Mouse (Mus musculus) CH12.LX (cell line): ENCODE results near the gene Tbc1d9b. TPM values are rescaled to one million over a fixed set of nuclear protein-coding genes. Genes with fewer than 3 reads are reported as not detected.

Source experiments
- DNase-seq: peaks from one replicate; pipeline ENCODE4 v3.0.0-alpha.2; 2013; ENCODE audit errors: extremely low read depth
- H3K27ac ChIP-seq: 2 replicates; pipeline ENCODE4 v1.5.1; 2012; ENCODE audit warnings: low read depth, mild to moderate bottlenecking, control low read depth, moderate library complexity; ENCODE audit not compliant: insufficient read depth
- H3K27me3 ChIP-seq: replicated peaks from 2 replicates; pipeline ENCODE3; 2012; ENCODE audit warnings: inconsistent platforms
- H3K36me3 ChIP-seq, 2 experiments: replicated peaks in 1 of 2; 2 replicates each; pipeline versions ENCODE3 to v1.6.1; 2012; ENCODE audit warnings: inconsistent platforms in 1 of 2, low read length in 1 of 2, mild to moderate bottlenecking in 1 of 2, mixed read lengths in 1 of 2, moderate library complexity in 1 of 2; ENCODE audit not compliant: control insufficient read depth in 1 of 2, insufficient read depth in 1 of 2
- H3K4me1 ChIP-seq, 2 experiments: 2 replicates each; pipeline ENCODE4 v1.6.1; 2012; ENCODE audit warnings: inconsistent platforms in 1 of 2, moderate library complexity in 1 of 2; ENCODE audit not compliant: insufficient read depth in 2 of 2, control insufficient read depth in 1 of 2
- H3K4me2 ChIP-seq: 2 replicates; pipeline ENCODE4 v1.6.1; 2012; ENCODE audit warnings: low read depth, mild to moderate bottlenecking, control low read depth; ENCODE audit not compliant: poor library complexity, insufficient read depth, severe bottlenecking
- H3K4me3 ChIP-seq, 3 experiments: fragments of 150-350 bp in 1 of 3; sonication (generic) in 1 of 3; replicated peaks in 1 of 3; 2 replicates each; pipeline versions ENCODE3 to v1.5.1; 2011 to 2012; ENCODE audit warnings: low read depth in 2 of 3, low read length in 2 of 3, mild to moderate bottlenecking in 2 of 3, moderate library complexity in 2 of 3, control low read depth in 1 of 3, improper control_type of control experiment in 1 of 3, inconsistent platforms in 1 of 3, mixed read lengths in 1 of 3; ENCODE audit not compliant: poor library complexity in 1 of 3
- H3K79me2 ChIP-seq: replicated peaks from 2 replicates; pipeline ENCODE4 v1.6.1; 2012; ENCODE audit warnings: mild to moderate bottlenecking, moderate library complexity; ENCODE audit not compliant: control insufficient read depth, poor library complexity, insufficient read depth, severe bottlenecking; ENCODE audit errors: extremely low read depth
- H3K9ac ChIP-seq: 2 replicates; pipeline ENCODE4 v1.6.1; 2012; ENCODE audit warnings: low read depth, mild to moderate bottlenecking, control low read depth, moderate library complexity; ENCODE audit not compliant: insufficient read depth
- H3K9me3 ChIP-seq: replicated peaks from 2 replicates; pipeline ENCODE3; 2012; ENCODE audit warnings: low read length, inconsistent platforms, mixed read lengths
- CHD2 ChIP-seq: IDR thresholded peaks from 2 replicates; pipeline ENCODE4 v1.6.1; 2011; ENCODE audit warnings: low read length, improper control_type of control experiment
- CTCF ChIP-seq, 2 experiments: IDR thresholded peaks in 1 of 2; conservative IDR thresholded peaks in 1 of 2; 2 replicates each; pipeline ENCODE4 v1.5.1; 2011 to 2012; ENCODE audit warnings: low read depth in 2 of 2, low read length in 2 of 2, improper control_type of control experiment in 1 of 2, inconsistent platforms in 1 of 2, mild to moderate bottlenecking in 1 of 2, moderate library complexity in 1 of 2
- ELF1 ChIP-seq: IDR thresholded peaks from 2 replicates; pipeline ENCODE4 v1.6.1; 2014; ENCODE audit warnings: low read depth, mild to moderate bottlenecking, inconsistent platforms, low read length, improper control_type of control experiment
- EP300 ChIP-seq: IDR thresholded peaks from 2 replicates; pipeline ENCODE4 v1.6.1; 2011; ENCODE audit warnings: low read length, improper control_type of control experiment
- HCFC1 ChIP-seq: IDR thresholded peaks from 2 replicates; pipeline ENCODE4 v1.6.1; 2012; ENCODE audit warnings: low read depth, mild to moderate bottlenecking, inconsistent platforms, low read length, improper control_type of control experiment
- IRF4 ChIP-seq: IDR thresholded peaks from 2 replicates; pipeline ENCODE4 v1.6.1; 2014; ENCODE audit warnings: low read depth, mild to moderate bottlenecking, inconsistent platforms, low read length, improper control_type of control experiment
- KAT2A ChIP-seq: IDR thresholded peaks from 2 replicates; pipeline ENCODE4 v1.6.1; 2012; ENCODE audit warnings: low read length, improper control_type of control experiment, inconsistent platforms; ENCODE audit not compliant: insufficient replicate concordance
- MAFK ChIP-seq: IDR thresholded peaks from 2 replicates; pipeline ENCODE4 v1.6.1; 2011; ENCODE audit warnings: low read length, improper control_type of control experiment; ENCODE audit not compliant: insufficient replicate concordance
- MAZ ChIP-seq: IDR thresholded peaks from 2 replicates; pipeline ENCODE4 v1.6.1; 2012; ENCODE audit warnings: low read depth, mild to moderate bottlenecking, inconsistent platforms, low read length, improper control_type of control experiment, moderate library complexity
- MEF2A ChIP-seq: IDR thresholded peaks from 2 replicates; pipeline ENCODE4 v1.6.1; 2014; ENCODE audit warnings: low read depth, mild to moderate bottlenecking, inconsistent platforms, low read length, improper control_type of control experiment, borderline replicate concordance
- MYC ChIP-seq: IDR thresholded peaks from 2 replicates; pipeline ENCODE4 v1.6.1; 2011; ENCODE audit warnings: low read depth, mild to moderate bottlenecking, improper control_type of control experiment, low read length
- NELFE ChIP-seq: IDR thresholded peaks from 2 replicates; pipeline ENCODE4 v1.6.1; 2011; ENCODE audit warnings: low read depth, low read length, improper control_type of control experiment
- NRF1 ChIP-seq: IDR thresholded peaks from 2 replicates; pipeline ENCODE4 v1.6.1; 2014; ENCODE audit warnings: low read depth, mild to moderate bottlenecking, inconsistent platforms, low read length, improper control_type of control experiment, moderate library complexity
- PAX5 ChIP-seq: IDR thresholded peaks from 2 replicates; pipeline ENCODE4 v1.6.1; 2012; ENCODE audit warnings: low read length, inconsistent platforms, mixed read lengths
- POLR2AphosphoS2 ChIP-seq: IDR thresholded peaks from 2 replicates; pipeline ENCODE4 v1.6.1; 2011; ENCODE audit warnings: low read depth, low read length, improper control_type of control experiment
- RAD21 ChIP-seq: IDR thresholded peaks from 2 replicates; pipeline ENCODE4 v1.6.1; 2011; ENCODE audit warnings: low read depth, mild to moderate bottlenecking, low read length, improper control_type of control experiment, moderate library complexity
- SIN3A ChIP-seq: IDR thresholded peaks from 2 replicates; pipeline ENCODE4 v1.6.1; 2012; ENCODE audit warnings: low read length, improper control_type of control experiment, inconsistent platforms
- SMC3 ChIP-seq: IDR thresholded peaks from 2 replicates; pipeline ENCODE4 v1.6.1; 2011; ENCODE audit warnings: low read depth, low read length, improper control_type of control experiment
- TCF12 ChIP-seq: IDR thresholded peaks from 2 replicates; pipeline ENCODE4 v1.6.1; 2014; ENCODE audit warnings: low read depth, mild to moderate bottlenecking, inconsistent platforms, low read length, improper control_type of control experiment
- USF1 ChIP-seq: IDR thresholded peaks from 2 replicates; pipeline ENCODE4 v1.6.1; 2014; ENCODE audit warnings: low read depth, mild to moderate bottlenecking, inconsistent platforms, low read length, improper control_type of control experiment
- USF2 ChIP-seq: conservative IDR thresholded peaks from 2 replicates; pipeline ENCODE4 v1.6.1; 2011; ENCODE audit warnings: low read depth, low read length, improper control_type of control experiment
- ZC3H11A ChIP-seq: IDR thresholded peaks from 2 replicates; pipeline ENCODE4 v1.6.1; 2012; ENCODE audit warnings: low read depth, mild to moderate bottlenecking, inconsistent platforms, low read length, improper control_type of control experiment
- ZNF384 ChIP-seq: IDR thresholded peaks from 2 replicates; pipeline ENCODE4 v1.6.1; 2012; ENCODE audit warnings: low read depth, low read length, improper control_type of control experiment, inconsistent platforms
- dilution Hi-C: fragments of 300-500 bp; cut with MboI; formaldehyde crosslinking; loops from 2 replicates; pipeline ENCODE4 v1.14.3; 2020; ENCODE audit warnings: low sequenced_read_pairs; ENCODE audit not compliant: extremely low pct_unique_long_range_greater_than_20kb, extremely low pct_ligation_motif_present
- in situ Hi-C: fragments of 300-500 bp; cut with MboI; formaldehyde crosslinking; loops from 3 replicates; pipeline ENCODE4 v1.14.3; 2019; ENCODE audit warnings: low sequenced_read_pairs, low pct_ligation_motif_present, low pct_unique_long_range_greater_than_20kb, mixed read lengths
- polyA plus RNA-seq: library from polyadenylated mRNA; unstranded; fragments of >175 nt; gene quantifications from 2 replicates; pipeline ENCODE4 v1.2.1, GENCODE M21; 2012; ENCODE audit warnings: low read depth; ENCODE audit not compliant: insufficient read length
- total RNA-seq, 2 experiments: library from RNA; depleted of rRNA; stranded (reverse); fragments of 300-350 nt in 1 of 2; fragments of >200 nt in 1 of 2; gene quantifications; 2 replicates each; pipeline ENCODE4 v1.2.3; 2012 to 2014

The Tbc1d9b gene
- total and polyA plus RNA-seq, 3 experiments: 14.1 to 28.6 (median 27.9) TPM

- in situ Hi-C loops: no loop called here
- peaks cover 50 to 89% of the 10 kb centered on the region in 2 experiments for H3K36me3 ChIP-seq
Measured at GRCm38 (mm10) chr11:50158346-50158745, 27.1 kb downstream of the Tbc1d9b start.

GRCm38 (mm10) chr11:50159347-50159746 lies 28.2 kb downstream of the Tbc1d9b start:
- TF ChIP-seq SMC3: no peak
- TF ChIP-seq IRF4: no peak
- in situ Hi-C loops (no loop called here), dilution Hi-C loops (no loop called here)
- Histone ChIP-seq H3K9ac (no peak overlapping the region), H3K79me2 (no peaks in the 10 kb centered on the region), H3K27ac (no peak overlapping the region), H3K9me3 (no peaks in the 10 kb centered on the region), H3K4me3 (no peak overlapping the region), H3K36me3 (peaks cover 48 to 89% of the 10 kb centered on the region in 2 experiments), H3K4me2 (no peak overlapping the region), H3K27me3 (no peaks in the 10 kb centered on the region), H3K4me1 (peaks cover 15 to 40% of the 10 kb centered on the region in 2 experiments)
- DNase-seq: no peak

More at GRCm38 (mm10) chr11:50158346-50158745, 27.1 kb downstream of the Tbc1d9b start:
- no peak for DNase-seq
- H3K4me1 ChIP-seq: peaks cover 15 to 30% of the 10 kb centered on the region in 2 experiments
- H3K9ac ChIP-seq: no peak overlapping the region
- no peak overlapping the region for H3K4me3 ChIP-seq
- no peak overlapping the region for H3K27ac ChIP-seq
- TF ChIP-seq USF1 (no peak), CHD2 (no peak), POLR2AphosphoS2 (no peak), USF2 (no peak), CTCF (conservative IDR thresholded peaks at IDR 0.05 in 1 of 2, IDR thresholded peaks at IDR 0.05 in 1 of 2; ENCODE audit: low read depth in 2 of 2, low read length in 2 of 2) (no peak), ZNF384 (no peak), EP300 (no peak), NRF1 (no peak), NELFE (no peak), HCFC1 (no peak)
- no peaks in the 10 kb centered on the region for H3K9me3 ChIP-seq
- dilution Hi-C loops: no loop called here
- no peaks in the 10 kb centered on the region for H3K79me2 ChIP-seq
- H3K4me2 ChIP-seq: no peak overlapping the region
- no peaks in the 10 kb centered on the region for H3K27me3 ChIP-seq

GRCm38 (mm10) chr11:50161578-50162304 lies 30.5 kb downstream of the Tbc1d9b start:
- no peaks in the 10 kb centered on the region for H3K9me3 ChIP-seq
- no peak overlapping the region for H3K9ac ChIP-seq
- H3K36me3 ChIP-seq: peaks cover 33 to 84% of the 10 kb centered on the region in 2 experiments
- H3K4me3 ChIP-seq: peak overlapping the region in 2 of 3 experiments; percentile 2 to 11
- 0 out of 2 replicates have a peak overlapping the region, but pooled peaks have one; percentile 1 for H3K4me2 ChIP-seq
- in situ Hi-C loops: loop anchor here (5.0 kb wide), 1 partner anchor 66 kb away; no protein-coding TSS in a partner anchor
- H3K27me3 ChIP-seq: no peaks in the 10 kb centered on the region
- DNase-seq: peak; percentile 92
- H3K27ac ChIP-seq: peak overlapping the region; percentile 70
- peaks cover 15 to 42% of the 10 kb centered on the region in 2 experiments for H3K4me1 ChIP-seq
- dilution Hi-C loops: no loop called here
- no peaks in the 10 kb centered on the region for H3K79me2 ChIP-seq
- TF ChIP-seq RAD21 (peak; percentile 83), MEF2A (peak; percentile 22; the same call in 1 of the 2 replicates), CTCF (conservative IDR thresholded peaks at IDR 0.05 in 1 of 2, IDR thresholded peaks at IDR 0.05 in 1 of 2; ENCODE audit: low read depth in 2 of 2, low read length in 2 of 2) (peak; percentile 97 to 98), PAX5 (no peak), ELF1 (peak; percentile 26; the same call in 1 of the 2 replicates), KAT2A (no peak), NELFE (0 out of 2 replicates have a peak, but pooled peaks have one; percentile 49), SIN3A (no peak), MAZ (0 out of 2 replicates have a peak, but pooled peaks have one; percentile 52), CHD2 (no peak), MYC (peak; percentile 56; the same call in 1 of the 2 replicates), MAFK (no peak), SMC3 (peak; percentile 97), TCF12 (peak; percentile 45; the same call in 1 of the 2 replicates), ZC3H11A (peak; percentile 40; the same call in 1 of the 2 replicates)
